Mouse (Mus musculus): ENCODE measurements around the gene Dvl3.

DNA sequence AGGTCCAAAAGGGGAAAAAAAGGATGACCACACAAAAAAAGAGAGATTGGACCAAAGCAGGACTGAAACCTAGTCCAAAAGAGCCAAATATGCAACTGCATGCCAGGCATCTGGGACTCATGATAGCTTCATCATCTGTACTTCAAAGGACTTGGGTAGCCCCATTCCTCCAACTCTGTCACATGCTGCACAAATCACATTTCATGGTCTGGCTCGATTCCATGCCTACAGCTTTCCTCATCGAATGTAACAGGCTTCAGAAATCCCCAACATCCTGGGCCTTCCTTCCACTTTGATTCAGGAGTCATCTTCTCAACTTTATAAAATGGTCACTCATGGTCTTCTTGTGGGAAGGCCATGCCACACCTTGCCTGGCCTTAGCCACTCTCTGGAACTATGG, 35.0 kb upstream of the Dvl3 start:
- TF ChIP-seq POLR2A (IDR thresholded peaks at IDR 0.05; ENCODE audit: borderline replicate concordance, extremely low read depth, insufficient read depth, insufficient read length, poor library complexity, severe bottlenecking) (no peak), CTCF (IDR thresholded peaks at IDR 0.05; ENCODE audit: borderline replicate concordance, extremely low read depth, insufficient read depth, insufficient read length) (no peak)

All from brain, embryonic 14.5 days (tissue).